12 mouse cellular contexts compared by ENCODE assay signal in the genomic region with DNA sequence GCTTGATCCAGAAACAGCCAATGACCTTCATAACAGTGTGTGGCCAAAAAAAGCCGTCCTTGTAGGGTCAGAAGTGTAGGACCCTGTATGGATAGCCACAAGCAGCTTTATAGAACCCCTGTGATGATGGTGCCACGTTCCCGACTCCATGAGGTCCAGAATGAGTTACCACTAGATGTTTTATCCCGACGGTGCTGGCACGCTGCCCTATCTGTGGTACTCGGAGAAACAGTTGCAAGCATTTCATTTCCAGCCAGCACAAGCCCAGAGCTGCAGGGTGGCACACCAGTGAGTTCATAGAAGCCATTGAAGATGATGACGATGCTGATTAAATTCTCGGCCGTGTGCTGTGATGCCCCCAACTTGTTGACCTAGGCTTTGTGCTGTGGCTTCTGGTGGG. TPM values are rescaled to one million over a fixed set of nuclear protein-coding genes. Genes with fewer than 3 reads are reported as not detected.
"Had no signal": no experiment of that assay in that cellular context is flagged by ENCODE, and none has a peak within 500 bp of the region (broad histone marks: within the 10 kb centered on the region; RNA-seq: fewer than 3 reads in every experiment).

No protein-coding gene starts in this region.

- DNase-seq: kidney, adult 11 months; kidney, adult 8-10 months; kidney, postnatal 10 days; kidney, postnatal 4 days; left cerebral cortex, postnatal 4 days; liver, postnatal 0 days; lung, embryonic 14.5 days; spleen, adult 18-20 months; thymus, adult 2 months; thymus, postnatal 14 days; thymus, postnatal 4 days had no signal

RNA-seq across cellular contexts. Expression of a gene that starts 26.3 kb away (rescaled TPM):
- polyA plus RNA-seq: macrophage had no signal
